Mouse (Mus musculus) heart, adult 18-20 months (tissue): ENCODE results near the gene Oosp2. TPM values are rescaled to one million over a fixed set of nuclear protein-coding genes. Genes with fewer than 3 reads are reported as not detected.

Experiments
- DNase-seq, 2 experiments: peaks; one replicate each; pipeline ENCODE4 v3.0.0; 2021 to 2022; ENCODE audit warnings: mixed read lengths in 1 of 2
- total RNA-seq, 2 experiments: library from RNA; stranded (reverse); gene quantifications; 2 replicates each; pipeline ENCODE4 v1.2.3; 2021

Oosp2 gene
- total RNA-seq, 2 experiments from 2014 or later = not detected

- DNase-seq = peak in 1 of 2 experiments; percentile 28
These were observed 55.8 kb downstream of the Oosp2 start, which contains the start of gene Ms4a6d for GRCm38 (mm10) chr19:11604603-11605002. Gene Ms4a6d (minus strand): TSS chr19:11604849.

GRCm38 (mm10) chr19:11602026-11602425 is 58.3 kb downstream of the Oosp2 start:
- peak; percentile 47 to 60 for DNase-seq

GRCm38 (mm10) chr19:11601349-11601748 is 59.0 kb downstream of the Oosp2 start:
- no peak for DNase-seq

Other genes starting within 250 kb of the Oosp2 start
- 1 to 10 TPM; 1.1 to 5.0 TPM for gene Ms4a4b, start 217.0 kb downstream of the Oosp2 start, total RNA-seq
- 1 to 10 TPM; 7.6 to 9.6 TPM for gene Ms4a6c, start 191.2 kb downstream of the Oosp2 start, total RNA-seq
- under 1 TPM in 1 of 2 experiments, not detected in 1; 0.82 TPM for gene Gm8369, start 174.6 kb downstream of the Oosp2 start, total RNA-seq
- 1 to 10 TPM; 7.0 to 9.7 TPM for gene Ms4a6b, start 144.0 kb downstream of the Oosp2 start, total RNA-seq
- gene Ms4a4d, start 123.8 kb downstream of the Oosp2 start, total RNA-seq = 1 to 10 TPM; 5.4 to 6.7 TPM
- gene Ms4a6d, start 55.7 kb downstream of the Oosp2 start, total RNA-seq = 1 to 10 TPM; 3.6 to 4.7 TPM
- gene Ms4a2, start 36.8 kb downstream of the Oosp2 start, total RNA-seq = not detected
- not detected for gene Ms4a3, start 19.7 kb downstream of the Oosp2 start, total RNA-seq
- gene Oosp1, start 30.6 kb upstream of the Oosp2 start, total RNA-seq = not detected
- gene Oosp3, start 36.5 kb upstream of the Oosp2 start, total RNA-seq = not detected
- gene Gif, start 87.0 kb upstream of the Oosp2 start, total RNA-seq = not detected
- gene Mrpl16, start 109.8 kb upstream of the Oosp2 start, total RNA-seq = 100 to 1,000 TPM; 113 to 120 TPM
- gene Stx3, start 158.8 kb upstream of the Oosp2 start, total RNA-seq = 1 to 10 TPM; 3.5 to 4.5 TPM
- not detected for gene Olfr1417, start 178.7 kb upstream of the Oosp2 start, total RNA-seq
- gene Olfr1418, start 200.5 kb upstream of the Oosp2 start, total RNA-seq = not detected
- not detected for gene Olfr1419, start 214.5 kb upstream of the Oosp2 start, total RNA-seq
- not detected for gene Olfr1420, start 226.0 kb upstream of the Oosp2 start, total RNA-seq